Mouse (Mus musculus): ENCODE data around the gene Shpk.

Shpk gene

GRCm38 (mm10) chr11:73261385-73261784 is 62.1 kb downstream of the Shpk start:
- DNase-seq (ENCODE audit: low read depth, low spot score), result no peak

DNA sequence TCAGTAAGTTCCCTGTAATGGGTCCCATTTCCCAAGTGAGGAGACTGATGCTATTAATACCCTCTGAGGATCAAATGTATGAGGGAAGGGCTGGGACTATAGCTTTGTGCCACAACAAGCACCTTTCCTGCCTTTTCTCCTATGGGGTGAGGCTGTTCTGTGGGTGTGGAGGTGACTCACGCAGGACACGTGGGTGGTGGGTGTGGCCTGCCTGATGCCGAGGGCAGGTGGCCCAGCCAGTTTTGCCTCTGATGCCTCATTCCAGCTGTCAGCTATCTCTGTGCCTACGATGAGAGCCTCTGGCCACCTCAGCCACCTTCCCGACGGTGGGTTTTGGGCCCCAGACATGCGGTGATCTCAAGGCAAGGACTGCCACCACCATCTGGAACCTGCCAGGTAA is 68.0 kb downstream of the Shpk start, which contains the start of gene Trpv3:
TSS of gene Trpv3 (plus strand) at position 122 of the 400 bp plus-strand sequence.
- DNase-seq (ENCODE audit: low read depth, low spot score), result no peak

Data from mesoderm, embryonic 11.5 days (tissue).